Mouse (Mus musculus): ENCODE data around the gene Plcxd3.
"Not testable (repeated sequence)": the region's sequence is repeated elsewhere in the genome, so short reads cannot be mapped to it uniquely, and the experiment has no call there.

Plcxd3 gene

GRCm38 (mm10) chr15:4559121-4559520, 183.8 kb downstream of the Plcxd3 start:
- no peak for DNase-seq (ENCODE audit: low spot score in 2 of 2)

- DNase-seq (ENCODE audit: low spot score in 2 of 2) = no peak
Measured at GRCm38 (mm10) chr15:4561431-4561970, 186.2 kb downstream of the Plcxd3 start.

GRCm38 (mm10) chr15:4595521-4595920, 220.2 kb downstream of the Plcxd3 start:
- DNase-seq (ENCODE audit: low spot score in 2 of 2) = not testable (repeated sequence)

- DNase-seq (ENCODE audit: low spot score in 2 of 2) = not testable (repeated sequence)
Measured at GRCm38 (mm10) chr15:4598661-4599060, 223.4 kb downstream of the Plcxd3 start.

GRCm38 (mm10) chr15:4599331-4599730, 224.0 kb downstream of the Plcxd3 start:
- DNase-seq (ENCODE audit: low spot score in 2 of 2) = not testable (repeated sequence)

- no peak for DNase-seq (ENCODE audit: low spot score in 2 of 2)
Measured at GRCm38 (mm10) chr15:4605630-4606029, 230.3 kb downstream of the Plcxd3 start.
